Mouse (Mus musculus) megakaryocyte, adult 5-6 weeks (primary cell): Measurements from ENCODE around the gene Clip1. TPM values are rescaled to one million over a fixed set of nuclear protein-coding genes. Genes with fewer than 3 reads are reported as not detected.
"Not testable (repeated sequence)": the region's sequence is repeated elsewhere in the genome, so short reads cannot be mapped to it uniquely, and the experiment has no call there.

Experiments used
- ATAC-seq: 2 replicates; pipeline ENCODE4 v1.8.0; 2016; ENCODE audit warnings: mild to moderate bottlenecking, inconsistent platforms; ENCODE audit not compliant: poor library complexity, severe bottlenecking
- total RNA-seq, 2 experiments: library from RNA; stranded (forward) in 1 of 2; stranded (reverse) in 1 of 2; fragments of 153-499, 151-499 nt in 1 of 2; fragments of 221-1000, 200-1000 nt in 1 of 2; gene quantifications; 2 replicates each; pipeline versions ENCODE4 v1.2.3 to v1.2.4; 2015 to 2017

The Clip1 gene
- 45.5 and 46.9 TPM in 2 replicates for total RNA-seq (2015)
- total RNA-seq (2017), result 96.0 and 126 TPM in 2 replicates

GRCm38 (mm10) chr5:123684221-123685144 is at the start of gene Clip1:
Gene Clip1 (minus strand): TSS chr5:123684618.
- peak; percentile 77 for ATAC-seq

- ATAC-seq, result no peak
These were observed 46.6 kb upstream of the Clip1 start for GRCm38 (mm10) chr5:123730981-123731380.

GRCm38 (mm10) chr5:123723816-123724215 is 39.4 kb upstream of the Clip1 start:
- ATAC-seq, result not testable (repeated sequence)

- ATAC-seq, result peak; percentile 100
These were observed 36.2 kb upstream of the Clip1 start, which contains the start of gene Zcchc8 for GRCm38 (mm10) chr5:123720328-123721311. Gene Zcchc8 (minus strand): TSS chr5:123721100.

GRCm38 (mm10) chr5:123714622-123715021 is 30.2 kb upstream of the Clip1 start:
- peak; percentile 53 for ATAC-seq

- peak; percentile 98 for ATAC-seq
These were observed 29.4 kb upstream of the Clip1 start for GRCm38 (mm10) chr5:123713782-123714181.

- ATAC-seq, result no peak
These were observed 25.2 kb upstream of the Clip1 start for GRCm38 (mm10) chr5:123709571-123709970.

- no peak for ATAC-seq
These were observed 24.2 kb upstream of the Clip1 start for GRCm38 (mm10) chr5:123708598-123708997.

- ATAC-seq, result no peak; the same call in 1 of the 2 replicates
These were observed 16.2 kb upstream of the Clip1 start for GRCm38 (mm10) chr5:123700625-123701024.

GRCm38 (mm10) chr5:123699198-123699597 is 14.8 kb upstream of the Clip1 start:
- peak; percentile 72 for ATAC-seq

- no peak for ATAC-seq
These were observed 12.5 kb upstream of the Clip1 start for GRCm38 (mm10) chr5:123696961-123697360.

- ATAC-seq, result no peak
These were observed 11.8 kb upstream of the Clip1 start for GRCm38 (mm10) chr5:123696244-123696643.

- ATAC-seq, result peak; percentile 74; the same call in 1 of the 2 replicates
These were observed 10.1 kb upstream of the Clip1 start for GRCm38 (mm10) chr5:123694468-123694867.

GRCm38 (mm10) chr5:123683377-123684220 is 819 bp downstream of the Clip1 start:
- peak; percentile 11; the same call in 1 of the 2 replicates for ATAC-seq

GRCm38 (mm10) chr5:123683043-123683376 is 1.4 kb downstream of the Clip1 start:
- no peak for ATAC-seq

GRCm38 (mm10) chr5:123682372-123682771 is 2.0 kb downstream of the Clip1 start:
- peak; percentile 70 for ATAC-seq

GRCm38 (mm10) chr5:123679546-123680263 is 4.7 kb downstream of the Clip1 start:
- no peak for ATAC-seq

GRCm38 (mm10) chr5:123679106-123679505 is 5.3 kb downstream of the Clip1 start:
- ATAC-seq, result no peak

- ATAC-seq, result no peak
These were observed 8.7 kb downstream of the Clip1 start for GRCm38 (mm10) chr5:123675717-123676116.
